ENCODE assay signal across 7 mouse cellular contexts in genomic region chr3:129308102-129308752, GRCm38 (mm10). TPM values are rescaled to one million over a fixed set of nuclear protein-coding genes. Genes with fewer than 3 reads are reported as not detected.
DNase-seq lines count a peak whose midpoint lies in the region; ATAC-seq and TF ChIP-seq lines count a peak whose summit lies in the region.

No protein-coding gene starts in this region.

- WGBS in limb, embryonic 11.5 days, result 41% methylated on average over 10 of the region's 10 CpGs
- 40% methylated on average over 10 of the region's 10 CpGs for WGBS in limb, embryonic 10.5 days
- 44% methylated on average over 10 of the region's 10 CpGs for WGBS in forebrain, embryonic 12.5 days
- WGBS in thymus, adult 2 months, result 15% methylated on average over 10 of the region's 10 CpGs

- DNase-seq in limb, embryonic 11.5 days (ENCODE audit: low spot score), result no peak
- no peak for DNase-seq in limb, embryonic 10.5 days (ENCODE audit: low spot score)
- DNase-seq in T-cell, adult 2 months (ENCODE audit: low spot score), result peak; percentile 4
- peak; percentile 69 for DNase-seq in lung, postnatal 36 days
- peak; percentile 17 for DNase-seq in thymus, adult 2 months
- no peak for DNase-seq in spleen, postnatal 14 days (ENCODE audit: low spot score in 2 of 2)

- H3K9ac ChIP-seq in limb, embryonic 11.5 days (ENCODE audit: low read length), result no peak overlapping the region
- H3K9ac ChIP-seq in forebrain, embryonic 12.5 days, result no peak overlapping the region

- no peaks in the 10 kb centered on the region for H3K9me3 ChIP-seq in limb, embryonic 11.5 days (ENCODE audit: control insufficient read depth, low read length)
- H3K9me3 ChIP-seq in limb, embryonic 10.5 days (replicated peaks), result no peaks in the 10 kb centered on the region
- H3K9me3 ChIP-seq in forebrain, embryonic 12.5 days, result no peaks in the 10 kb centered on the region

- no peak for TF ChIP-seq CTCF in thymus, adult 2 months (IDR thresholded peaks at IDR 0.05; ENCODE audit: borderline replicate concordance, control insufficient read depth, extremely low read depth, insufficient read depth, low read length, poor library complexity)

- no peaks in the 10 kb centered on the region for H3K27me3 ChIP-seq in limb, embryonic 11.5 days (ENCODE audit: control insufficient read depth, insufficient read depth, low read length)
- no peaks in the 10 kb centered on the region for H3K27me3 ChIP-seq in limb, embryonic 10.5 days (ENCODE audit: low read depth, poor library complexity, severe bottlenecking)
- H3K27me3 ChIP-seq in forebrain, embryonic 12.5 days, result no peaks in the 10 kb centered on the region
- H3K27me3 ChIP-seq in thymus, adult 2 months (ENCODE audit: control insufficient read depth, insufficient read depth, low read length), result no peaks in the 10 kb centered on the region

- peak; percentile 60; the same call in 1 of the 2 replicates for ATAC-seq in limb, embryonic 11.5 days (ENCODE audit: insufficient number of reproducible peaks, low FRiP score, low TSS enrichment, low read depth)
- ATAC-seq in forebrain, embryonic 12.5 days (ENCODE audit: low FRiP score), result peak; percentile 71; the same call in 1 of the 2 replicates

- no peaks in the 10 kb centered on the region for H3K4me1 ChIP-seq in limb, embryonic 11.5 days (ENCODE audit: control insufficient read depth, insufficient read depth, low read length)
- 0 out of 2 replicates have a peak, but pooled peaks cover 3% of the 10 kb centered on the region for H3K4me1 ChIP-seq in limb, embryonic 10.5 days
- H3K4me1 ChIP-seq in forebrain, embryonic 12.5 days, result no peaks in the 10 kb centered on the region
- H3K4me1 ChIP-seq in thymus, adult 2 months (replicated peaks; ENCODE audit: control insufficient read depth, insufficient read depth, low read length), result peaks cover 4% of the 10 kb centered on the region; the same call in 1 of the 2 replicates

- no peak overlapping the region for H3K4me2 ChIP-seq in limb, embryonic 11.5 days (ENCODE audit: low read depth, severe bottlenecking)
- H3K4me2 ChIP-seq in forebrain, embryonic 12.5 days, result no peak overlapping the region

- no peak overlapping the region for H3K27ac ChIP-seq in limb, embryonic 11.5 days (replicated peaks; ENCODE audit: low read depth, low read length)
- no peak overlapping the region for H3K27ac ChIP-seq in limb, embryonic 10.5 days
- H3K27ac ChIP-seq in forebrain, embryonic 12.5 days, result no peak overlapping the region
- H3K27ac ChIP-seq in thymus, adult 2 months (ENCODE audit: control insufficient read depth, insufficient read depth, low read length), result no peak overlapping the region

- no peak for TF ChIP-seq POLR2A in thymus, adult 2 months (IDR thresholded peaks at IDR 0.05; ENCODE audit: control insufficient read depth, extremely low read depth, insufficient read depth, low read length, poor library complexity)

- no peak overlapping the region for H3K4me3 ChIP-seq in limb, embryonic 11.5 days (ENCODE audit: low read depth, low read length)
- H3K4me3 ChIP-seq in limb, embryonic 10.5 days, result no peak overlapping the region
- no peak overlapping the region for H3K4me3 ChIP-seq in forebrain, embryonic 12.5 days (replicated peaks)
- H3K4me3 ChIP-seq in thymus, adult 2 months (ENCODE audit: control insufficient read depth, insufficient read depth, low read length), result peak overlapping the region; percentile 20; the same call in 1 of the 2 replicates

- H3K36me3 ChIP-seq in limb, embryonic 11.5 days (ENCODE audit: control insufficient read depth, insufficient read depth, low read length), result no peaks in the 10 kb centered on the region
- H3K36me3 ChIP-seq in limb, embryonic 10.5 days, result no peaks in the 10 kb centered on the region
- H3K36me3 ChIP-seq in forebrain, embryonic 12.5 days (replicated peaks), result no peaks in the 10 kb centered on the region
- H3K36me3 ChIP-seq in thymus, adult 2 months (ENCODE audit: control insufficient read depth, insufficient read depth, low read length), result no peaks in the 10 kb centered on the region

RNA-seq across cellular contexts. Expression of gene Enpep, which starts 24.3 kb away (rescaled TPM):
- 0.19 TPM in 1 of 2 replicates, not detected in the other for polyA plus RNA-seq in limb, embryonic 11.5 days (2014; fragmentation: Nextera tagmentation; extraction: Ambion mirVana)
- 0.20 and 0.31 TPM in 2 replicates for polyA plus RNA-seq in limb, embryonic 10.5 days (2016; fragmentation: Nextera tagmentation; extraction: Ambion mirVana)
- 0.73 and 1.5 TPM in 2 replicates for polyA plus RNA-seq in forebrain, embryonic 12.5 days (2016; fragmentation: Nextera tagmentation; extraction: Ambion mirVana)
- polyA plus RNA-seq in thymus, adult 2 months (2012; rRNA removed), result 5.6 and 6.5 TPM in 2 replicates

Comparison
In these comparisons a context has a peak if more than half of its experiments do, and no peak if none do; other contexts are left out.
1. DNase-seq: peak in T-cell, adult 2 months (single experiment), lung, postnatal 36 days (single experiment) and thymus, adult 2 months (single experiment); none in limb, embryonic 11.5 days (single experiment), limb, embryonic 10.5 days (single experiment) and spleen, postnatal 14 days (0 of 2).